Mouse (Mus musculus): ENCODE measurements around the gene Adra1d. TPM values are rescaled to one million over a fixed set of nuclear protein-coding genes. Genes with fewer than 3 reads are reported as not detected.
A peak's percentile ranks its signal among the peaks of the same experiment; 100 is the strongest.

Adra1d gene
- polyA plus RNA-seq, 1 experiment from 2014 or later = 0.50 TPM

DNA sequence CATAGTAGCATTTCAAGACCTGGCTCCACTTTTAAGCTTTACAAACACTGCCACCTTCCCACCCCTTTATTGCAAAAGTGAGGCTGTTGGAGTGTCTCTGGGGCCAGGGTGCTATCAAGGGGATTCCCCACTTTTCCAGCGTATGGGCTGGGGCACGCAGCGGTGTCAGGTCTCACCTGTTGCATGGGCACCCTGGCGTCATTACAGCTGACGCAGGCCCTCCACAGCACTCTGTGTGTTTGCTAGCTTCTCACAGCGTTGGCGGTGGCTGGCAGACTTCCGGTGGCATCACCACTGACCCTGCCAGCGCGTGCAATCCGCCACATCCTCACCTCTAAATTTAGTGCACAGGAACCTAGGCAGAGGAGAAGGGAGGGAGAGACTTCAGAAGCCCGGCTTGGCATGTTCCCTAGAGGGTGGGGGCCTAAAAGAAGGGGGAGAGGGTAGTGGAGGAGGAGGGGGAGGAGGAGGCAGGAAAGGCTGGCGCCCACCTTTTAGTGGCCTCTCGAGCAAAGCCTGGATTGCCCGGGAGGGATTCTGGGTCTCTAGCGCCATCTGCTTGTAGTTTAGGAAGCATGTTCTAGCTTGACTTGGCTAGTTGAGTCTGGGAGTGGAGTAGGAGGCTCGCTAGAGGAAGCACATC is 52.3 kb downstream of the Adra1d start:
- WGBS (ENCODE audit: insufficient replicate concordance) = 13% methylated on average over 17 of the region's 17 CpGs
- Histone ChIP-seq H3K27ac (ENCODE audit: low read depth, low read length) (peak overlapping the region; percentile 46; the same call in 1 of the 2 replicates), H3K4me1 (ENCODE audit: control insufficient read depth, insufficient read depth, low read length) (peaks cover 39% of the 10 kb centered on the region), H3K4me3 (ENCODE audit: low read depth, low read length) (peak overlapping the region; percentile 32), H3K27me3 (ENCODE audit: control insufficient read depth, insufficient read depth, low read length) (no peaks in the 10 kb centered on the region), H3K9me3 (replicated peaks; ENCODE audit: control insufficient read depth, low read length) (no peaks in the 10 kb centered on the region), H3K36me3 (ENCODE audit: control insufficient read depth, insufficient read depth, low read length) (no peaks in the 10 kb centered on the region), H3K9ac (ENCODE audit: low read depth, low read length) (peak overlapping the region; percentile 74), H3K4me2 (peak overlapping the region; percentile 67)
- ATAC-seq (replicated peaks; ENCODE audit: insufficient number of reproducible peaks, low FRiP score, low TSS enrichment) = 0 out of 2 replicates have a peak, but pooled peaks have one; percentile 5

DNA sequence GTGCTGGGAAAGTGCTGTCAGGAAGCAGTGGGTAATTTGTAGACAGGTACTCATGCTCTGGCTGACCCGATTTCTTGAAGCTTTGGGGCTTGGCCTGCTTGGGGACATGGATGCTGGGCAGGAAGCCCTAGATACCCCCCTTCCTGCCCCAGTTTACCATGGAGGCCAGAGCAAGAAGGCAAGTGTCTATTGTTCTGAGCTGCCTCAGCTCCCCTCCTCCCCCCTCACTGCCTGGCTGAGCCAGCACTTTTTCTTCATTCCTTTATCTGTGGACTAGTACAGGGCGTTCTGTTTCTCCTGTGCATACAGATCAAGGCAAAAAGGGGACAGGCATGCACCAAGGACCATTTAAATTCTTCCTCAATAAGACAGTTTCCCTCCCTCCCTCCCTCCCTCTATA is 53.6 kb downstream of the Adra1d start:
- Histone ChIP-seq H3K9ac (ENCODE audit: low read depth, low read length) (peak overlapping the region; percentile 16; the same call in 1 of the 2 replicates), H3K4me2 (no peak overlapping the region), H3K36me3 (ENCODE audit: control insufficient read depth, insufficient read depth, low read length) (no peaks in the 10 kb centered on the region), H3K27ac (ENCODE audit: low read depth, low read length) (no peak overlapping the region), H3K4me3 (ENCODE audit: low read depth, low read length) (no peak overlapping the region), H3K9me3 (replicated peaks; ENCODE audit: control insufficient read depth, low read length) (no peaks in the 10 kb centered on the region), H3K4me1 (ENCODE audit: control insufficient read depth, insufficient read depth, low read length) (peaks cover 30% of the 10 kb centered on the region), H3K27me3 (ENCODE audit: control insufficient read depth, insufficient read depth, low read length) (no peaks in the 10 kb centered on the region)
- no peak for ATAC-seq (replicated peaks; ENCODE audit: insufficient number of reproducible peaks, low FRiP score, low TSS enrichment)
- 37% methylated on average over 2 of the region's 2 CpGs for WGBS (ENCODE audit: insufficient replicate concordance)

DNA sequence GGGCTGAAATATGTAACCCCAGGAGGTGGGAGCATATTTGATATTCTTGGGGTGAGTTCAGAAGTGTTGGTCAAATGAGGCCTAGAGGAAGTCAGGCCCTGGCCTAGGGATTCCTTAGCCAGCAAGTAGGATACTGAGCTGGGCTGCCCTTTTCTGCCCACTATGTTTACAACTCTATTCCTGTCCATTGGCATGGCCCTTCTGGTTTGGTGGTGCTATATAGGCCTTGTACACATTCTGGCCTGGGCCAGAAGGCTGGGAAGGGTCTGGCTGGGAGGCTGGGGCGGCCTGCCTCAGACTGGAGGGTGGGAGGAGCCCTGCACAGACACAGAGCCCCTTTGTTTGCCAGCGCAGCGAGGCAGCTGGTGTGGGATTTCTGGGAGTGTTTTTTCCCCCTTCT is 55.7 kb downstream of the Adra1d start:
- Histone ChIP-seq H3K27me3 (ENCODE audit: control insufficient read depth, insufficient read depth, low read length) (no peaks in the 10 kb centered on the region), H3K4me1 (ENCODE audit: control insufficient read depth, insufficient read depth, low read length) (peaks cover 34% of the 10 kb centered on the region), H3K36me3 (ENCODE audit: control insufficient read depth, insufficient read depth, low read length) (no peaks in the 10 kb centered on the region), H3K9ac (ENCODE audit: low read depth, low read length) (peak overlapping the region; percentile 46; the same call in 1 of the 2 replicates), H3K4me2 (no peak overlapping the region), H3K27ac (ENCODE audit: low read depth, low read length) (peak overlapping the region; percentile 17; the same call in 1 of the 2 replicates), H3K4me3 (ENCODE audit: low read depth, low read length) (no peak overlapping the region), H3K9me3 (replicated peaks; ENCODE audit: control insufficient read depth, low read length) (no peaks in the 10 kb centered on the region)
- no peak for ATAC-seq (replicated peaks; ENCODE audit: insufficient number of reproducible peaks, low FRiP score, low TSS enrichment)
- 38% methylated on average over 3 of the region's 3 CpGs for WGBS (ENCODE audit: insufficient replicate concordance)

DNA sequence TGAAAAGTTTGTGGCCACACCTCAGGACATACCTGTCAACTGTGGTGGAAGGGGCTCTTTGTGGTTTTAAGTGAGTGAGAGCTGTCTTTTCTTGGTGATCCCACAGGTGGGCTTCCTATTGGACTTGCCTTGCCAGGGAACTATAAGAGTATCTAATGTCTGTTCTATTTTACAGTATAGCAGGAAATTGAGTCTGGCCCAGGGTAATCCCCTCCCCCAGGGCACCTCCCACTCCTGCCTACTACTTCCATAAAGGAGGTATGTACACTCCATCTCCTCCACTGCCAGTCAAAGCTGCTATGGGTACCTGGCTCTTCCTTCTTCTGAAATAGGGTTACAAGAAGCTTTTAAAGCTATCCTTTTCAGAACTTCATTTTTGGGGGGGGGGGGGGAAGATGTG is 56.7 kb downstream of the Adra1d start:
- H3K36me3 ChIP-seq (ENCODE audit: control insufficient read depth, insufficient read depth, low read length) = no peaks in the 10 kb centered on the region
- ATAC-seq (replicated peaks; ENCODE audit: insufficient number of reproducible peaks, low FRiP score, low TSS enrichment) = no peak
- H3K4me3 ChIP-seq (ENCODE audit: low read depth, low read length) = no peak overlapping the region
- no peaks in the 10 kb centered on the region for H3K9me3 ChIP-seq (replicated peaks; ENCODE audit: control insufficient read depth, low read length)
- H3K27ac ChIP-seq (ENCODE audit: low read depth, low read length) = no peak overlapping the region
- peaks cover 32% of the 10 kb centered on the region for H3K4me1 ChIP-seq (ENCODE audit: control insufficient read depth, insufficient read depth, low read length)
- no peak overlapping the region for H3K4me2 ChIP-seq
- H3K27me3 ChIP-seq (ENCODE audit: control insufficient read depth, insufficient read depth, low read length) = no peaks in the 10 kb centered on the region
- H3K9ac ChIP-seq (ENCODE audit: low read depth, low read length) = no peak overlapping the region

DNA sequence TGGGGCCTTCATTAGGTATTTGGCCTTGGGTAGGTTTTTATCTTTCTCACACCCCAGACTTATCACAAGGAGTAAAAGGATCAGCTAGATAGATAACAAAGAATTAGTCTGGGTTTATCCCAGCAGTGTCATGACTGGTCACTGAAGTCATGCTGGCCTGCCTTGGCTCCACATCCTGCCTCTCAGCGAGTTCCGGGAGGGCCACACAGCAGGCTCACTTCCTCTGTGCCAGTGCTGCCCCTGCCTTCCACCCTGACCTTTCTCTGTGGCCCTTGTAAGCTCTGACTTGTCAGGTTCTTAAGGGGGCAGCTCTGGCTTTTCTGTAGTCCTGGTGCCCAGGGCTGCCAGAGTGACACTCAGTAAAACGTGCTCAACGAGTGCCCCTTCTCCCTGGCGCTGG is 59.5 kb downstream of the Adra1d start:
- ATAC-seq (replicated peaks; ENCODE audit: insufficient number of reproducible peaks, low FRiP score, low TSS enrichment) = no peak
- Histone ChIP-seq H3K4me1 (ENCODE audit: control insufficient read depth, insufficient read depth, low read length) (peaks cover 14% of the 10 kb centered on the region), H3K27me3 (ENCODE audit: control insufficient read depth, insufficient read depth, low read length) (no peaks in the 10 kb centered on the region; the same call in 1 of the 2 replicates), H3K4me2 (no peak overlapping the region), H3K36me3 (ENCODE audit: control insufficient read depth, insufficient read depth, low read length) (no peaks in the 10 kb centered on the region), H3K27ac (ENCODE audit: low read depth, low read length) (no peak overlapping the region), H3K9me3 (replicated peaks; ENCODE audit: control insufficient read depth, low read length) (no peaks in the 10 kb centered on the region), H3K9ac (ENCODE audit: low read depth, low read length) (no peak overlapping the region), H3K4me3 (ENCODE audit: low read depth, low read length) (no peak overlapping the region)
- WGBS (ENCODE audit: insufficient replicate concordance) = 59% methylated on average over 5 of the region's 5 CpGs

DNA sequence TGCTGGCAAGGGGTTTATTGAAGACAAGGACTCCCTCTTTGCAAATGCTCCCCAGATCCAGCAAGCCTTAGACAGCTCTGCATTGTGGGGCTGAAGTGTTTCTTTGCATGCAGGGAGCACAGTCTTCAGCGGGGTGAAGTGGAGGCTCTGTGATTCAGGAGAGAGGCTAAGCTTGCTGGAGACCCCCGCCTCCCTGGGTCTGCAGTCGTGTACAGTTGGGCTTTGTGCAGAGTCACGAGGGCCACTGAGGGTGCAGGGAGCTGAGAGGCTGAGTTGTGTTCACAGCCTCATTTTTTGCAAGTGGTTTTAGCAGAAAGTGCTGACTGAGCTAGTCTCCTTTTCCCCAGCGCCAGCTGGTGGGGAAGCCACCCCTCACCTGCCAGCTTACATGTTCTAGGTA is 60.2 kb downstream of the Adra1d start:
- Histone ChIP-seq H3K4me3 (ENCODE audit: low read depth, low read length) (no peak overlapping the region), H3K4me2 (no peak overlapping the region), H3K27ac (ENCODE audit: low read depth, low read length) (no peak overlapping the region), H3K9ac (ENCODE audit: low read depth, low read length) (no peak overlapping the region), H3K4me1 (ENCODE audit: control insufficient read depth, insufficient read depth, low read length) (peaks cover 14% of the 10 kb centered on the region), H3K27me3 (ENCODE audit: control insufficient read depth, insufficient read depth, low read length) (no peaks in the 10 kb centered on the region; the same call in 1 of the 2 replicates), H3K36me3 (ENCODE audit: control insufficient read depth, insufficient read depth, low read length) (no peaks in the 10 kb centered on the region), H3K9me3 (replicated peaks; ENCODE audit: control insufficient read depth, low read length) (no peaks in the 10 kb centered on the region)
- ATAC-seq (replicated peaks; ENCODE audit: insufficient number of reproducible peaks, low FRiP score, low TSS enrichment) = no peak
- 54% methylated on average over 5 of the region's 5 CpGs for WGBS (ENCODE audit: insufficient replicate concordance)

DNA sequence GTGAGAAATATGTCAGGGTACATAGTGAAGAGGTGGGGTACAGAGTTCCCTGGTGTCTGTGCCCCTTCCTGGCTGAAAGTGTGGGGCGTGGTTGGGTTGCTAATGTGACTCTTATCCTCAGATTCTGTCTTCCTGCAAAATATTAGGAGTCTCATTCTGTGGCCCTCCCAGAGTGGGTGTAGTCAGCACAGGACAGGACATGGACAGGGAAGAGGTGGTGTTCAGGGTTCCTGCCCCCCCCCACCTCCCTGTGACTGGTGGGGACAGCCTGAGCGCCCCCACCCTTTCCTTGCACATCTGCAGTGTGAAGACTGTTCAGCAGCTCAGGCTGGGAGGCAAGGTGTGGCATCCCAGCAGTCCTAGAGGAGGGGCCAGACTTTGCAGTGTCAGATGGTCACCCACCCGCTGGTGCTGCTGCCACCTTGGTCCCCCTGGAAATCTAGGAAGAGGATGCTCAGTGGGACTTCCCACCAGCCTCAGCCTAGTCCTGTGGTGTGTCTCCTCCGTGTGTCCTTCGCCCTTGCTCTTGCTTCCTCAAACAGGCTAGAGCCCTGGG is 62.7 kb downstream of the Adra1d start:
- Histone ChIP-seq H3K4me2 (no peak overlapping the region), H3K4me3 (ENCODE audit: low read depth, low read length) (no peak overlapping the region), H3K9me3 (replicated peaks; ENCODE audit: control insufficient read depth, low read length) (no peaks in the 10 kb centered on the region), H3K9ac (ENCODE audit: low read depth, low read length) (no peak overlapping the region), H3K36me3 (ENCODE audit: control insufficient read depth, insufficient read depth, low read length) (no peaks in the 10 kb centered on the region), H3K27ac (ENCODE audit: low read depth, low read length) (no peak overlapping the region), H3K4me1 (ENCODE audit: control insufficient read depth, insufficient read depth, low read length) (peaks cover 11% of the 10 kb centered on the region), H3K27me3 (ENCODE audit: control insufficient read depth, insufficient read depth, low read length) (no peaks in the 10 kb centered on the region; the same call in 1 of the 2 replicates)
- ATAC-seq (replicated peaks; ENCODE audit: insufficient number of reproducible peaks, low FRiP score, low TSS enrichment) = no peak
- 54% methylated on average over 5 of the region's 5 CpGs for WGBS (ENCODE audit: insufficient replicate concordance)

DNA sequence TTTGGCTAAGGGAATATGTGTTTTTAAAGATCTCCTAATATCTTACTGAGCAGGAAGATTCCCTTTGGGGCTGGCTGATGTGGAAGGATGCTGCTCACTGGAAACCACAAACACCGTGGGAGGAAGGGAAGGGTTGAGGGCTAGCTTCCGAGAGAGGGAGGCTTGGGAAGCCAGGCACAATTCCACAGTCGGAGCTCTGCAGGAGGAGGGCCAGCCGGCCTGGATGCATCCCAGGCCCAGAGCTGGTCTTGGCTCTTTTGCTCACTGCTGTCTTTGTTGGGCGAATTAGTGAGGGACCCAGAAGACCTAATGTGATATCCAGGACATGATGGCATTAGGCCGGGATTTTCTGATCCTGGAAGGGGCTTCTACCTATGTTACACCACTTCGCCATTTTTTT is 63.9 kb downstream of the Adra1d start:
- H3K27me3 ChIP-seq (ENCODE audit: control insufficient read depth, insufficient read depth, low read length) = peaks cover 4% of the 10 kb centered on the region; the same call in 1 of the 2 replicates
- H3K4me1 ChIP-seq (ENCODE audit: control insufficient read depth, insufficient read depth, low read length) = peaks cover 11% of the 10 kb centered on the region
- no peak for ATAC-seq (replicated peaks; ENCODE audit: insufficient number of reproducible peaks, low FRiP score, low TSS enrichment)
- no peaks in the 10 kb centered on the region for H3K36me3 ChIP-seq (ENCODE audit: control insufficient read depth, insufficient read depth, low read length)
- H3K4me3 ChIP-seq (ENCODE audit: low read depth, low read length) = no peak overlapping the region
- H3K9ac ChIP-seq (ENCODE audit: low read depth, low read length) = no peak overlapping the region
- no peak overlapping the region for H3K27ac ChIP-seq (ENCODE audit: low read depth, low read length)
- no peaks in the 10 kb centered on the region for H3K9me3 ChIP-seq (replicated peaks; ENCODE audit: control insufficient read depth, low read length)
- 63% methylated on average over 7 of the region's 7 CpGs for WGBS (ENCODE audit: insufficient replicate concordance)
- no peak overlapping the region; the same call in 1 of the 2 replicates for H3K4me2 ChIP-seq

Data from heart, embryonic 11.5 days (tissue).